Mouse (Mus musculus) hindbrain, embryonic 10.5 days (tissue): Measurements from ENCODE around the gene Zfp747. TPM values are rescaled to one million over a fixed set of nuclear protein-coding genes. Genes with fewer than 3 reads are reported as not detected.
"Not testable (repeated sequence)": the region's sequence is repeated elsewhere in the genome, so short reads cannot be mapped to it uniquely, and the experiment has no call there.

Experiments used
- DNase-seq: peaks from one replicate; pipeline ENCODE4 v3.0.0-alpha.2; 2017; ENCODE audit warnings: low spot score
- H3K27ac ChIP-seq: fragments of 300-500 bp; sonication (generic); 2 replicates; pipeline ENCODE4 v1.5.1; 2016; ENCODE audit warnings: mild to moderate bottlenecking, moderate library complexity
- H3K27me3 ChIP-seq: fragments of 300-500 bp; sonication (generic); 2 replicates; pipeline ENCODE4 v1.6.1; 2016; ENCODE audit warnings: mild to moderate bottlenecking; ENCODE audit not compliant: poor library complexity, insufficient read depth, severe bottlenecking
- H3K36me3 ChIP-seq: fragments of 300-500 bp; sonication (generic); 2 replicates; pipeline ENCODE4 v1.6.1; 2016; ENCODE audit warnings: mild to moderate bottlenecking, moderate library complexity
- H3K4me1 ChIP-seq: fragments of 300-500 bp; sonication (generic); replicated peaks from 2 replicates; pipeline ENCODE4 v1.6.1; 2016; ENCODE audit warnings: mild to moderate bottlenecking
- H3K4me3 ChIP-seq: fragments of 300-500 bp; sonication (generic); 2 replicates; pipeline ENCODE4 v1.5.1; 2016; ENCODE audit warnings: mild to moderate bottlenecking, moderate library complexity
- H3K9me3 ChIP-seq: fragments of 300-500 bp; sonication (generic); 2 replicates; pipeline ENCODE4 v1.6.1; 2016; ENCODE audit warnings: mild to moderate bottlenecking, moderate library complexity
- WGBS: fragments of 180-500 bp; shearing (Covaris S2); methylation state at CpG from one replicate; pipeline ENCODE4 v1.1.7; 2016; 5-methylcytosine and 5-hydroxymethylcytosine counted together
- polyA plus RNA-seq: library from polyadenylated mRNA; unstranded; fragments of >200 nt; fragmentation: Nextera tagmentation; extraction: Ambion mirVana; gene quantifications from 2 replicates; pipeline ENCODE4 v1.2.1, GENCODE M21; 2016

Zfp747 gene
- 7.9 and 9.5 TPM in 2 replicates for polyA plus RNA-seq

- DNase-seq, result peak; percentile 87
- 3% methylated on average over 49 of the region's 49 CpGs for WGBS
- peak within 1 kb of the TSS; percentile 73 for H3K4me3 ChIP-seq
- H3K9me3 ChIP-seq, H3K4me1 ChIP-seq, H3K27me3 ChIP-seq: not testable (repeated sequence)
- peaks cover 25% of the 10 kb centered on the region for H3K36me3 ChIP-seq
- peak within 1 kb of the TSS; percentile 87 for H3K27ac ChIP-seq
Measured at GRCm38 (mm10) chr7:127375271-127376245, at the start of gene Zfp747. Gene Zfp747 (minus strand): TSS chr7:127376050.

GRCm38 (mm10) chr7:127425291-127425690, 49.4 kb upstream of the Zfp747 start:
- Histone ChIP-seq H3K4me3 (no peak overlapping the region), H3K27me3 (peaks cover 20% of the 10 kb centered on the region), H3K9me3 (no peaks in the 10 kb centered on the region), H3K4me1 (peaks cover 18% of the 10 kb centered on the region), H3K27ac (no peak overlapping the region), H3K36me3 (no peaks in the 10 kb centered on the region)
- no peak for DNase-seq
- 86% methylated on average over 3 of the region's 3 CpGs for WGBS

GRCm38 (mm10) chr7:127422247-127422646, 46.4 kb upstream of the Zfp747 start:
- Histone ChIP-seq H3K27ac (no peak overlapping the region), H3K27me3 (peaks cover 20% of the 10 kb centered on the region), H3K4me1 (peaks cover 18% of the 10 kb centered on the region), H3K36me3 (peaks cover 26% of the 10 kb centered on the region), H3K9me3 (no peaks in the 10 kb centered on the region), H3K4me3 (peak overlapping the region; percentile 92)
- DNase-seq, result no peak
- WGBS, result 1% methylated on average over 15 of the region's 15 CpGs

- peak; percentile 94 for DNase-seq
- Histone ChIP-seq H3K36me3 (peaks cover 28% of the 10 kb centered on the region), H3K9me3 (no peaks in the 10 kb centered on the region), H3K4me3 (peak within 1 kb of the TSS; percentile 92), H3K27me3 (peaks cover 20% of the 10 kb centered on the region), H3K27ac (peak within 1 kb of the TSS; percentile 95), H3K4me1 (peaks cover 18% of the 10 kb centered on the region)
- WGBS, result under 1% methylated on average over 48 of the region's 48 CpGs
Measured at GRCm38 (mm10) chr7:127421388-127422191, 45.7 kb upstream of the Zfp747 start, which contains the start of gene Zfp688. Gene Zfp688 (minus strand): TSS chr7:127422068.

GRCm38 (mm10) chr7:127411418-127411817, 35.6 kb upstream of the Zfp747 start:
- DNase-seq, result no peak

GRCm38 (mm10) chr7:127406002-127406987, 30.4 kb upstream of the Zfp747 start, which contains the start of gene Zfp764:
Gene Zfp764 (minus strand): TSS chr7:127406822.
- Histone ChIP-seq H3K4me1 (peaks cover 13% of the 10 kb centered on the region), H3K27ac (peak within 1 kb of the TSS; percentile 92), H3K4me3 (peak within 1 kb of the TSS; percentile 70), H3K36me3 (peaks cover 13% of the 10 kb centered on the region)
- DNase-seq, result peak; percentile 83
- WGBS, result 6% methylated on average over 40 of the region's 40 CpGs
- not testable (repeated sequence) for H3K27me3 ChIP-seq, H3K9me3 ChIP-seq

More at GRCm38 (mm10) chr7:127411418-127411817, 35.6 kb upstream of the Zfp747 start:
- no peak overlapping the region for H3K4me3 ChIP-seq
- peaks cover 10% of the 10 kb centered on the region; the same call in 1 of the 2 replicates for H3K36me3 ChIP-seq
- H3K27ac ChIP-seq, result no peak overlapping the region
- 79% methylated on average over 2 of the region's 2 CpGs for WGBS
- H3K9me3 ChIP-seq, result no peaks in the 10 kb centered on the region
- no peaks in the 10 kb centered on the region for H3K27me3 ChIP-seq
- peaks cover 4% of the 10 kb centered on the region for H3K4me1 ChIP-seq

GRCm38 (mm10) chr7:127404101-127404500, 28.3 kb upstream of the Zfp747 start:
- peaks cover 13% of the 10 kb centered on the region for H3K36me3 ChIP-seq
- H3K27ac ChIP-seq, H3K27me3 ChIP-seq, DNase-seq, H3K9me3 ChIP-seq, H3K4me3 ChIP-seq: not testable (repeated sequence)
- 95% methylated on average over 6 of the region's 6 CpGs for WGBS
- peaks cover 13% of the 10 kb centered on the region for H3K4me1 ChIP-seq

GRCm38 (mm10) chr7:127402980-127403379, 27.1 kb upstream of the Zfp747 start:
- Histone ChIP-seq H3K9me3 (no peaks in the 10 kb centered on the region), H3K27ac (no peak overlapping the region), H3K36me3 (peaks cover 13% of the 10 kb centered on the region), H3K27me3 (no peaks in the 10 kb centered on the region), H3K4me1 (peaks cover 13% of the 10 kb centered on the region), H3K4me3 (no peak overlapping the region)
- 55% methylated on average over 2 of the region's 2 CpGs for WGBS
- DNase-seq, result no peak

- H3K9me3 ChIP-seq, result no peaks in the 10 kb centered on the region
- no peak for DNase-seq
- peaks cover 13% of the 10 kb centered on the region for H3K36me3 ChIP-seq
- H3K27me3 ChIP-seq, result no peaks in the 10 kb centered on the region
- H3K4me3 ChIP-seq, result no peak overlapping the region
- H3K27ac ChIP-seq, result no peak overlapping the region
- no peaks in the 10 kb centered on the region for H3K4me1 ChIP-seq
- WGBS, result 69% methylated on average over 3 of the region's 3 CpGs
Measured at GRCm38 (mm10) chr7:127400355-127400754, 24.5 kb upstream of the Zfp747 start.

- no peaks in the 10 kb centered on the region for H3K9me3 ChIP-seq
- peak overlapping the region; percentile 93 for H3K27ac ChIP-seq
- H3K4me1 ChIP-seq, result peaks cover 24% of the 10 kb centered on the region
- H3K36me3 ChIP-seq, result peaks cover 17% of the 10 kb centered on the region
- H3K4me3 ChIP-seq, result peak overlapping the region; percentile 80
- DNase-seq, result no peak
- H3K27me3 ChIP-seq, result peaks cover 4% of the 10 kb centered on the region; the same call in 1 of the 2 replicates
- WGBS, result 33% methylated on average over 7 of the region's 7 CpGs
Measured at GRCm38 (mm10) chr7:127393944-127394333, 18.1 kb upstream of the Zfp747 start.

- H3K4me3 ChIP-seq, result peak within 1 kb of the TSS; percentile 80
- H3K36me3 ChIP-seq, result peaks cover 17% of the 10 kb centered on the region
- peak; percentile 96 for DNase-seq
- peaks cover 4% of the 10 kb centered on the region; the same call in 1 of the 2 replicates for H3K27me3 ChIP-seq
- 1% methylated on average over 45 of the region's 45 CpGs for WGBS
- H3K4me1 ChIP-seq, result peaks cover 24% of the 10 kb centered on the region
- H3K9me3 ChIP-seq, result no peaks in the 10 kb centered on the region
- H3K27ac ChIP-seq, result peak within 1 kb of the TSS; percentile 93
Measured at GRCm38 (mm10) chr7:127393157-127393943, 17.5 kb upstream of the Zfp747 start, which contains the start of gene E430018J23Rik. Gene E430018J23Rik (minus strand): TSS chr7:127393629.
